Mouse (Mus musculus): ENCODE data around the gene Sema5a. TPM values are rescaled to one million over a fixed set of nuclear protein-coding genes. Genes with fewer than 3 reads are reported as not detected.

The Sema5a gene
- total and polyA plus RNA-seq, 3 experiments = 0.17 to 0.27 (median 0.17) TPM

- Histone ChIP-seq H3K27ac (ENCODE audit: insufficient read depth, low read depth) (no peak overlapping the region), H3K79me2 (replicated peaks; ENCODE audit: control insufficient read depth, extremely low read depth, insufficient read depth, poor library complexity, severe bottlenecking) (no peaks in the 10 kb centered on the region), H3K27me3 (replicated peaks) (no peaks in the 10 kb centered on the region), H3K9me3 (replicated peaks; ENCODE audit: low read length) (no peaks in the 10 kb centered on the region), H3K36me3 (replicated peaks in 1 of 2; ENCODE audit: control insufficient read depth in 1 of 2, insufficient read depth in 1 of 2, low read length in 1 of 2) (no peaks in the 10 kb centered on the region), H3K4me1 (ENCODE audit: control insufficient read depth in 1 of 2, insufficient read depth in 2 of 2) (no peaks in the 10 kb centered on the region), H3K4me2 (ENCODE audit: insufficient read depth, low read depth, poor library complexity, severe bottlenecking) (no peak overlapping the region), H3K9ac (ENCODE audit: insufficient read depth, low read depth) (no peak overlapping the region), H3K4me3 (replicated peaks in 1 of 3; ENCODE audit: low read depth in 2 of 3, low read length in 2 of 3, poor library complexity in 1 of 3) (no peak overlapping the region)
- TF ChIP-seq GABPA (IDR thresholded peaks at IDR 0.05; ENCODE audit: insufficient replicate concordance, low read depth, low read length) (no peak), JUN (IDR thresholded peaks at IDR 0.05; ENCODE audit: insufficient read depth, low read depth, low read length) (no peak), RAD21 (IDR thresholded peaks at IDR 0.05; ENCODE audit: low read depth, low read length) (no peak), ZKSCAN1 (IDR thresholded peaks at IDR 0.05; ENCODE audit: borderline replicate concordance, low read depth, low read length) (no peak), ZC3H11A (IDR thresholded peaks at IDR 0.05; ENCODE audit: low read depth, low read length) (no peak), NELFE (IDR thresholded peaks at IDR 0.05; ENCODE audit: low read depth, low read length) (no peak), MAX (IDR thresholded peaks at IDR 0.05; ENCODE audit: low read length) (no peak), E2F4 (IDR thresholded peaks at IDR 0.05; ENCODE audit: insufficient replicate concordance, low read depth, low read length) (no peak), ZNF384 (IDR thresholded peaks at IDR 0.05; ENCODE audit: low read depth, low read length) (no peak), ETS1 (conservative IDR thresholded peaks at IDR 0.05; ENCODE audit: low read depth, low read length) (no peak), TBP (conservative IDR thresholded peaks at IDR 0.05; ENCODE audit: low read depth, low read length) (no peak), MXI1 (IDR thresholded peaks at IDR 0.05; ENCODE audit: low read depth, low read length) (no peak), USF1 (IDR thresholded peaks at IDR 0.05; ENCODE audit: low read depth, low read length) (no peak), KAT2A (IDR thresholded peaks at IDR 0.05; ENCODE audit: insufficient replicate concordance, low read length) (no peak), MAFK (IDR thresholded peaks at IDR 0.05; ENCODE audit: insufficient replicate concordance, low read length) (no peak), NRF1 (IDR thresholded peaks at IDR 0.05; ENCODE audit: low read depth, low read length) (no peak), CTCF (conservative IDR thresholded peaks at IDR 0.05 in 1 of 2, IDR thresholded peaks at IDR 0.05 in 1 of 2; ENCODE audit: low read depth in 2 of 2, low read length in 2 of 2) (no peak), BHLHE40 (IDR thresholded peaks at IDR 0.05; ENCODE audit: low read depth, low read length) (no peak), POLR2AphosphoS2 (IDR thresholded peaks at IDR 0.05; ENCODE audit: low read depth, low read length) (no peak)
- dilution Hi-C loops (cut with MboI; ENCODE audit: extremely low pct_ligation_motif_present, extremely low pct_unique_long_range_greater_than_20kb, low sequenced_read_pairs) = no loop called here
- in situ Hi-C loops (cut with MboI; ENCODE audit: low pct_ligation_motif_present, low pct_unique_long_range_greater_than_20kb, low sequenced_read_pairs) = no loop called here
- DNase-seq (ENCODE audit: extremely low read depth) = no peak
These were observed 158.7 kb downstream of the Sema5a start for GRCm38 (mm10) chr15:32403321-32403720.

- Histone ChIP-seq H3K79me2 (replicated peaks; ENCODE audit: control insufficient read depth, extremely low read depth, insufficient read depth, poor library complexity, severe bottlenecking) (no peaks in the 10 kb centered on the region), H3K9me3 (replicated peaks; ENCODE audit: low read length) (no peaks in the 10 kb centered on the region), H3K27me3 (replicated peaks) (no peaks in the 10 kb centered on the region), H3K27ac (ENCODE audit: insufficient read depth, low read depth) (no peak overlapping the region), H3K4me1 (ENCODE audit: control insufficient read depth in 1 of 2, insufficient read depth in 2 of 2) (no peaks in the 10 kb centered on the region), H3K36me3 (replicated peaks in 1 of 2; ENCODE audit: control insufficient read depth in 1 of 2, insufficient read depth in 1 of 2, low read length in 1 of 2) (no peaks in the 10 kb centered on the region), H3K4me3 (replicated peaks in 1 of 3; ENCODE audit: low read depth in 2 of 3, low read length in 2 of 3, poor library complexity in 1 of 3) (no peak overlapping the region), H3K4me2 (ENCODE audit: insufficient read depth, low read depth, poor library complexity, severe bottlenecking) (no peak overlapping the region), H3K9ac (ENCODE audit: insufficient read depth, low read depth) (no peak overlapping the region)
- no peak for TF ChIP-seq ZNF384 (IDR thresholded peaks at IDR 0.05; ENCODE audit: low read depth, low read length)
- no peak for TF ChIP-seq IRF4 (IDR thresholded peaks at IDR 0.05; ENCODE audit: low read depth, low read length)
- no peak for TF ChIP-seq GABPA (IDR thresholded peaks at IDR 0.05; ENCODE audit: insufficient replicate concordance, low read depth, low read length)
- no peak for TF ChIP-seq NRF1 (IDR thresholded peaks at IDR 0.05; ENCODE audit: low read depth, low read length)
- TF ChIP-seq MAX (IDR thresholded peaks at IDR 0.05; ENCODE audit: low read length) = no peak
- TF ChIP-seq SIN3A (IDR thresholded peaks at IDR 0.05; ENCODE audit: low read length) = no peak
- no peak for TF ChIP-seq HCFC1 (IDR thresholded peaks at IDR 0.05; ENCODE audit: low read depth, low read length)
- no peak for TF ChIP-seq E2F4 (IDR thresholded peaks at IDR 0.05; ENCODE audit: insufficient replicate concordance, low read depth, low read length)
- no peak for TF ChIP-seq EP300 (IDR thresholded peaks at IDR 0.05; ENCODE audit: low read length)
- no peak for TF ChIP-seq ELF1 (IDR thresholded peaks at IDR 0.05; ENCODE audit: low read depth, low read length)
- no peak for TF ChIP-seq USF1 (IDR thresholded peaks at IDR 0.05; ENCODE audit: low read depth, low read length)
- no peak for TF ChIP-seq MXI1 (IDR thresholded peaks at IDR 0.05; ENCODE audit: low read depth, low read length)
- no peak for TF ChIP-seq ETS1 (conservative IDR thresholded peaks at IDR 0.05; ENCODE audit: low read depth, low read length)
- TF ChIP-seq NELFE (IDR thresholded peaks at IDR 0.05; ENCODE audit: low read depth, low read length) = no peak
- TF ChIP-seq CHD2 (IDR thresholded peaks at IDR 0.05; ENCODE audit: low read length) = no peak
- no peak for TF ChIP-seq USF2 (conservative IDR thresholded peaks at IDR 0.05; ENCODE audit: low read depth, low read length)
- no peak for TF ChIP-seq POLR2A (IDR thresholded peaks at IDR 0.05; ENCODE audit: low read depth, low read length)
- TF ChIP-seq TBP (conservative IDR thresholded peaks at IDR 0.05; ENCODE audit: low read depth, low read length) = no peak
- in situ Hi-C loops (cut with MboI; ENCODE audit: low pct_ligation_motif_present, low pct_unique_long_range_greater_than_20kb, low sequenced_read_pairs) = no loop called here
- dilution Hi-C loops (cut with MboI; ENCODE audit: extremely low pct_ligation_motif_present, extremely low pct_unique_long_range_greater_than_20kb, low sequenced_read_pairs) = no loop called here
- DNase-seq (ENCODE audit: extremely low read depth) = no peak
These were observed 161.8 kb downstream of the Sema5a start for GRCm38 (mm10) chr15:32406436-32406835.

Data from CH12.LX (cell line).